Mouse (Mus musculus): Measurements from ENCODE around the gene Cacna2d3. TPM values are rescaled to one million over a fixed set of nuclear protein-coding genes. Genes with fewer than 3 reads are reported as not detected.

The Cacna2d3 gene
- polyA plus RNA-seq, 1 experiment from 2014 or later = 0.92 TPM

- Histone ChIP-seq H3K4me3 (ENCODE audit: low read length) (no peak overlapping the region), H3K4me1 (ENCODE audit: control insufficient read depth, insufficient read depth, low read length) (no peaks in the 10 kb centered on the region), H3K27ac (ENCODE audit: low read length) (no peak overlapping the region), H3K9ac (ENCODE audit: low read depth, low read length) (no peak overlapping the region), H3K9me3 (ENCODE audit: control insufficient read depth, low read length) (no peaks in the 10 kb centered on the region), H3K27me3 (replicated peaks; ENCODE audit: control insufficient read depth, insufficient read depth, low read length) (no peaks in the 10 kb centered on the region), H3K4me2 (ENCODE audit: low read depth, low read length) (no peak overlapping the region), H3K36me3 (ENCODE audit: control insufficient read depth, insufficient read depth, low read length) (no peaks in the 10 kb centered on the region)
- WGBS = 92% methylated on average over 4 of the region's 4 CpGs
- ATAC-seq = no peak
Measured at GRCm38 (mm10) chr14:29023246-29023645, 698.4 kb downstream of the Cacna2d3 start.

GRCm38 (mm10) chr14:29021295-29021694, 700.4 kb downstream of the Cacna2d3 start:
- no peaks in the 10 kb centered on the region for H3K36me3 ChIP-seq (ENCODE audit: control insufficient read depth, insufficient read depth, low read length)
- WGBS = 83% methylated on average over 4 of the region's 4 CpGs
- no peak overlapping the region for H3K4me3 ChIP-seq (ENCODE audit: low read length)
- no peaks in the 10 kb centered on the region for H3K9me3 ChIP-seq (ENCODE audit: control insufficient read depth, low read length)
- no peak overlapping the region for H3K4me2 ChIP-seq (ENCODE audit: low read depth, low read length)
- ATAC-seq = no peak
- H3K27me3 ChIP-seq (replicated peaks; ENCODE audit: control insufficient read depth, insufficient read depth, low read length) = no peaks in the 10 kb centered on the region
- H3K4me1 ChIP-seq (ENCODE audit: control insufficient read depth, insufficient read depth, low read length) = no peaks in the 10 kb centered on the region
- H3K27ac ChIP-seq (ENCODE audit: low read length) = no peak overlapping the region
- H3K9ac ChIP-seq (ENCODE audit: low read depth, low read length) = no peak overlapping the region

- WGBS = 61% methylated on average over 7 of the region's 7 CpGs
- Histone ChIP-seq H3K27ac (ENCODE audit: low read length) (no peak overlapping the region), H3K4me1 (ENCODE audit: control insufficient read depth, insufficient read depth, low read length) (no peaks in the 10 kb centered on the region), H3K9ac (ENCODE audit: low read depth, low read length) (no peak overlapping the region), H3K36me3 (ENCODE audit: control insufficient read depth, insufficient read depth, low read length) (no peaks in the 10 kb centered on the region), H3K4me2 (ENCODE audit: low read depth, low read length) (no peak overlapping the region), H3K4me3 (ENCODE audit: low read length) (no peak overlapping the region), H3K27me3 (replicated peaks; ENCODE audit: control insufficient read depth, insufficient read depth, low read length) (no peaks in the 10 kb centered on the region), H3K9me3 (ENCODE audit: control insufficient read depth, low read length) (no peaks in the 10 kb centered on the region)
- ATAC-seq = no peak
Measured at GRCm38 (mm10) chr14:29018316-29019000, 703.2 kb downstream of the Cacna2d3 start.

- no peak within 1 kb of the TSS for H3K4me3 ChIP-seq (ENCODE audit: low read length)
- no peak for ATAC-seq
- 27% methylated on average over 5 of the region's 5 CpGs for WGBS
Measured at GRCm38 (mm10) chr14:29017883-29018282, 703.8 kb downstream of the Cacna2d3 start, which contains the start of gene Lrtm1. Lrtm1 (plus strand) TSS chr14:29018208.

GRCm38 (mm10) chr14:29015896-29016295, 705.8 kb downstream of the Cacna2d3 start:
- Histone ChIP-seq H3K9ac (ENCODE audit: low read depth, low read length) (no peak overlapping the region), H3K27ac (ENCODE audit: low read length) (no peak overlapping the region), H3K27me3 (replicated peaks; ENCODE audit: control insufficient read depth, insufficient read depth, low read length) (no peaks in the 10 kb centered on the region), H3K36me3 (ENCODE audit: control insufficient read depth, insufficient read depth, low read length) (no peaks in the 10 kb centered on the region), H3K4me1 (ENCODE audit: control insufficient read depth, insufficient read depth, low read length) (no peaks in the 10 kb centered on the region), H3K4me3 (ENCODE audit: low read length) (no peak overlapping the region), H3K4me2 (ENCODE audit: low read depth, low read length) (no peak overlapping the region), H3K9me3 (ENCODE audit: control insufficient read depth, low read length) (no peaks in the 10 kb centered on the region)
- no peak for ATAC-seq
- WGBS = 55% methylated on average over 5 of the region's 5 CpGs

More at GRCm38 (mm10) chr14:29017883-29018282, 703.8 kb downstream of the Cacna2d3 start, which contains the start of gene Lrtm1:
- H3K4me1 ChIP-seq (ENCODE audit: control insufficient read depth, insufficient read depth, low read length) = no peaks in the 10 kb centered on the region
- no peaks in the 10 kb centered on the region for H3K9me3 ChIP-seq (ENCODE audit: control insufficient read depth, low read length)
- no peak within 1 kb of the TSS for H3K9ac ChIP-seq (ENCODE audit: low read depth, low read length)
- no peak within 1 kb of the TSS for H3K27ac ChIP-seq (ENCODE audit: low read length)
- H3K27me3 ChIP-seq (replicated peaks; ENCODE audit: control insufficient read depth, insufficient read depth, low read length) = no peaks in the 10 kb centered on the region
- H3K36me3 ChIP-seq (ENCODE audit: control insufficient read depth, insufficient read depth, low read length) = no peaks in the 10 kb centered on the region
- H3K4me2 ChIP-seq (ENCODE audit: low read depth, low read length) = no peak within 1 kb of the TSS

- Histone ChIP-seq H3K27me3 (replicated peaks; ENCODE audit: control insufficient read depth, insufficient read depth, low read length) (no peaks in the 10 kb centered on the region), H3K9ac (ENCODE audit: low read depth, low read length) (no peak overlapping the region), H3K4me2 (ENCODE audit: low read depth, low read length) (no peak overlapping the region), H3K4me3 (ENCODE audit: low read length) (no peak overlapping the region), H3K36me3 (ENCODE audit: control insufficient read depth, insufficient read depth, low read length) (no peaks in the 10 kb centered on the region), H3K4me1 (ENCODE audit: control insufficient read depth, insufficient read depth, low read length) (no peaks in the 10 kb centered on the region), H3K9me3 (ENCODE audit: control insufficient read depth, low read length) (no peaks in the 10 kb centered on the region), H3K27ac (ENCODE audit: low read length) (no peak overlapping the region)
- WGBS = 69% methylated on average over 2 of the region's 2 CpGs
- no peak; the same call in 1 of the 2 replicates for ATAC-seq
Measured at GRCm38 (mm10) chr14:29014680-29015079, 707.0 kb downstream of the Cacna2d3 start.

GRCm38 (mm10) chr14:29013161-29013560, 708.5 kb downstream of the Cacna2d3 start:
- no peak overlapping the region for H3K27ac ChIP-seq (ENCODE audit: low read length)
- H3K9me3 ChIP-seq (ENCODE audit: control insufficient read depth, low read length) = no peaks in the 10 kb centered on the region
- no peak for ATAC-seq
- H3K36me3 ChIP-seq (ENCODE audit: control insufficient read depth, insufficient read depth, low read length) = no peaks in the 10 kb centered on the region
- no peak overlapping the region for H3K4me3 ChIP-seq (ENCODE audit: low read length)
- no peak overlapping the region for H3K9ac ChIP-seq (ENCODE audit: low read depth, low read length)
- no peaks in the 10 kb centered on the region for H3K27me3 ChIP-seq (replicated peaks; ENCODE audit: control insufficient read depth, insufficient read depth, low read length)
- no peak overlapping the region for H3K4me2 ChIP-seq (ENCODE audit: low read depth, low read length)
- 91% methylated on average over 3 of the region's 3 CpGs for WGBS
- no peaks in the 10 kb centered on the region for H3K4me1 ChIP-seq (ENCODE audit: control insufficient read depth, insufficient read depth, low read length)

GRCm38 (mm10) chr14:29009644-29010043, 712.0 kb downstream of the Cacna2d3 start:
- Histone ChIP-seq H3K4me1 (ENCODE audit: control insufficient read depth, insufficient read depth, low read length) (no peaks in the 10 kb centered on the region), H3K4me2 (ENCODE audit: low read depth, low read length) (no peak overlapping the region), H3K9me3 (ENCODE audit: control insufficient read depth, low read length) (no peaks in the 10 kb centered on the region), H3K4me3 (ENCODE audit: low read length) (no peak overlapping the region), H3K9ac (ENCODE audit: low read depth, low read length) (no peak overlapping the region), H3K36me3 (ENCODE audit: control insufficient read depth, insufficient read depth, low read length) (no peaks in the 10 kb centered on the region), H3K27ac (ENCODE audit: low read length) (no peak overlapping the region), H3K27me3 (replicated peaks; ENCODE audit: control insufficient read depth, insufficient read depth, low read length) (no peaks in the 10 kb centered on the region)
- WGBS = 90% methylated on average over 4 of the region's 4 CpGs
- ATAC-seq = no peak

- Histone ChIP-seq H3K4me3 (ENCODE audit: low read length) (no peak overlapping the region), H3K27me3 (replicated peaks; ENCODE audit: control insufficient read depth, insufficient read depth, low read length) (no peaks in the 10 kb centered on the region), H3K27ac (ENCODE audit: low read length) (no peak overlapping the region), H3K36me3 (ENCODE audit: control insufficient read depth, insufficient read depth, low read length) (no peaks in the 10 kb centered on the region), H3K9me3 (ENCODE audit: control insufficient read depth, low read length) (no peaks in the 10 kb centered on the region), H3K4me2 (ENCODE audit: low read depth, low read length) (no peak overlapping the region), H3K9ac (ENCODE audit: low read depth, low read length) (no peak overlapping the region), H3K4me1 (ENCODE audit: control insufficient read depth, insufficient read depth, low read length) (no peaks in the 10 kb centered on the region)
- no peak for ATAC-seq
- WGBS = 87% methylated on average over 4 of the region's 5 CpGs
Measured at GRCm38 (mm10) chr14:29005228-29005840, 716.3 kb downstream of the Cacna2d3 start.

All from intestine, embryonic 16.5 days (tissue).